Mouse (Mus musculus): ENCODE measurements around the gene Cbfa2t2. TPM values are rescaled to one million over a fixed set of nuclear protein-coding genes. Genes with fewer than 3 reads are reported as not detected.
A peak's percentile ranks its signal among the peaks of the same experiment; 100 is the strongest.

The Cbfa2t2 gene
- polyA plus RNA-seq, 1 experiment: 7.5 TPM

GRCm38 (mm10) chr2:154551927-154552326 is 115.6 kb downstream of the Cbfa2t2 start:
- Histone ChIP-seq H3K4me2 (ENCODE audit: low read depth) (no peak overlapping the region), H3ac (ENCODE audit: control insufficient read depth, insufficient read length) (no peak overlapping the region), H3K79me2 (ENCODE audit: control insufficient read depth, insufficient read depth) (no peaks in the 10 kb centered on the region), H3K27me3 (ENCODE audit: control insufficient read depth, insufficient read depth, insufficient read length) (no peaks in the 10 kb centered on the region), H3K4me3 (no peak overlapping the region), H3K36me3 (ENCODE audit: control insufficient read depth, insufficient read depth) (no peaks in the 10 kb centered on the region)
- no peak for TF ChIP-seq MYOD1 (IDR thresholded peaks at IDR 0.05; ENCODE audit: control insufficient read depth in 1 of 3, insufficient read length in 2 of 3, low read depth in 2 of 3)
- no peak for TF ChIP-seq USF1 (IDR thresholded peaks at IDR 0.05; ENCODE audit: low read depth)
- TF ChIP-seq MYOG (IDR thresholded peaks at IDR 0.05; ENCODE audit: control insufficient read depth in 1 of 3, insufficient read depth in 1 of 3, insufficient read length in 2 of 3, low read depth in 2 of 3): no peak
- TF ChIP-seq POLR2A (IDR thresholded peaks at IDR 0.05; ENCODE audit: insufficient read length, low read depth): no peak
- TF ChIP-seq E2F4 (IDR thresholded peaks at IDR 0.05; ENCODE audit: insufficient read depth): no peak
- no peak for TF ChIP-seq REST (IDR thresholded peaks at IDR 0.05; ENCODE audit: insufficient read depth, insufficient read length)
- TF ChIP-seq TCF12 (IDR thresholded peaks at IDR 0.05; ENCODE audit: insufficient read depth, poor library complexity, severe bottlenecking): no peak
- TF ChIP-seq TCF3 (IDR thresholded peaks at IDR 0.05; ENCODE audit: insufficient read length, low read depth): no peak
- TF ChIP-seq MAX (IDR thresholded peaks at IDR 0.05; ENCODE audit: low read depth): no peak
- no peak for TF ChIP-seq POLR2AphosphoS2 (IDR thresholded peaks at IDR 0.05; ENCODE audit: insufficient read length, low read depth)
- TF ChIP-seq SRF (IDR thresholded peaks at IDR 0.05; ENCODE audit: control insufficient read depth, insufficient read length, low read depth): no peak
- TF ChIP-seq CEBPB (IDR thresholded peaks at IDR 0.05; ENCODE audit: insufficient read depth, poor library complexity, severe bottlenecking): no peak

- H3ac ChIP-seq (ENCODE audit: control insufficient read depth, insufficient read length): no peak overlapping the region
- TF ChIP-seq POLR2AphosphoS2 (IDR thresholded peaks at IDR 0.05; ENCODE audit: insufficient read length, low read depth) (peak; percentile 8), SRF (IDR thresholded peaks at IDR 0.05; ENCODE audit: control insufficient read depth, insufficient read length, low read depth) (no peak)
- no peak overlapping the region for H3K4me2 ChIP-seq (ENCODE audit: low read depth)
- H3K36me3 ChIP-seq (ENCODE audit: control insufficient read depth, insufficient read depth): no peaks in the 10 kb centered on the region
- H3K79me2 ChIP-seq (ENCODE audit: control insufficient read depth, insufficient read depth): no peaks in the 10 kb centered on the region
- no peaks in the 10 kb centered on the region for H3K27me3 ChIP-seq (ENCODE audit: control insufficient read depth, insufficient read depth, insufficient read length)
- H3K4me3 ChIP-seq: no peak overlapping the region
These were observed 116.2 kb downstream of the Cbfa2t2 start for GRCm38 (mm10) chr2:154552424-154552907.

- H3K4me3 ChIP-seq: no peak overlapping the region
- no peaks in the 10 kb centered on the region for H3K27me3 ChIP-seq (ENCODE audit: control insufficient read depth, insufficient read depth, insufficient read length)
- H3ac ChIP-seq (ENCODE audit: control insufficient read depth, insufficient read length): no peak overlapping the region
- H3K36me3 ChIP-seq (ENCODE audit: control insufficient read depth, insufficient read depth): no peaks in the 10 kb centered on the region
- no peak overlapping the region for H3K4me2 ChIP-seq (ENCODE audit: low read depth)
- peak in 2 of 3 experiments; percentile 8 to 44 for TF ChIP-seq MYOD1 (IDR thresholded peaks at IDR 0.05; ENCODE audit: control insufficient read depth in 1 of 3, insufficient read length in 2 of 3, low read depth in 2 of 3)
- no peak for TF ChIP-seq MAX (IDR thresholded peaks at IDR 0.05; ENCODE audit: low read depth)
- no peaks in the 10 kb centered on the region for H3K79me2 ChIP-seq (ENCODE audit: control insufficient read depth, insufficient read depth)
These were observed 119.0 kb downstream of the Cbfa2t2 start for GRCm38 (mm10) chr2:154555235-154555634.

- Histone ChIP-seq H3ac (ENCODE audit: control insufficient read depth, insufficient read length) (no peak overlapping the region), H3K4me2 (ENCODE audit: low read depth) (no peak overlapping the region), H3K27me3 (ENCODE audit: control insufficient read depth, insufficient read depth, insufficient read length) (no peaks in the 10 kb centered on the region), H3K4me3 (no peak overlapping the region), H3K79me2 (ENCODE audit: control insufficient read depth, insufficient read depth) (no peaks in the 10 kb centered on the region), H3K36me3 (ENCODE audit: control insufficient read depth, insufficient read depth) (no peaks in the 10 kb centered on the region)
- TF ChIP-seq MYOD1 (IDR thresholded peaks at IDR 0.05; ENCODE audit: control insufficient read depth in 1 of 3, insufficient read length in 2 of 3, low read depth in 2 of 3) (no peak), TCF12 (IDR thresholded peaks at IDR 0.05; ENCODE audit: insufficient read depth, poor library complexity, severe bottlenecking) (no peak), POLR2A (IDR thresholded peaks at IDR 0.05; ENCODE audit: insufficient read length, low read depth) (no peak), MYOG (IDR thresholded peaks at IDR 0.05; ENCODE audit: control insufficient read depth in 1 of 3, insufficient read depth in 1 of 3, insufficient read length in 2 of 3, low read depth in 2 of 3) (no peak), CEBPB (IDR thresholded peaks at IDR 0.05; ENCODE audit: insufficient read depth, poor library complexity, severe bottlenecking) (no peak), USF1 (IDR thresholded peaks at IDR 0.05; ENCODE audit: low read depth) (no peak), E2F4 (IDR thresholded peaks at IDR 0.05; ENCODE audit: insufficient read depth) (no peak), POLR2AphosphoS2 (IDR thresholded peaks at IDR 0.05; ENCODE audit: insufficient read length, low read depth) (no peak), SRF (IDR thresholded peaks at IDR 0.05; ENCODE audit: control insufficient read depth, insufficient read length, low read depth) (no peak), TCF3 (IDR thresholded peaks at IDR 0.05; ENCODE audit: insufficient read length, low read depth) (no peak), MAX (IDR thresholded peaks at IDR 0.05; ENCODE audit: low read depth) (no peak), REST (IDR thresholded peaks at IDR 0.05; ENCODE audit: insufficient read depth, insufficient read length) (no peak)
These were observed 121.0 kb downstream of the Cbfa2t2 start for GRCm38 (mm10) chr2:154557184-154557832.

- H3K4me2 ChIP-seq (ENCODE audit: low read depth): no peak within 1 kb of the TSS
- TF ChIP-seq USF1 (IDR thresholded peaks at IDR 0.05; ENCODE audit: low read depth) (no peak), TCF12 (IDR thresholded peaks at IDR 0.05; ENCODE audit: insufficient read depth, poor library complexity, severe bottlenecking) (no peak), POLR2AphosphoS2 (IDR thresholded peaks at IDR 0.05; ENCODE audit: insufficient read length, low read depth) (no peak), E2F4 (IDR thresholded peaks at IDR 0.05; ENCODE audit: insufficient read depth) (no peak), REST (IDR thresholded peaks at IDR 0.05; ENCODE audit: insufficient read depth, insufficient read length) (no peak), MYOG (IDR thresholded peaks at IDR 0.05; ENCODE audit: control insufficient read depth in 1 of 3, insufficient read depth in 1 of 3, insufficient read length in 2 of 3, low read depth in 2 of 3) (no peak), MYOD1 (IDR thresholded peaks at IDR 0.05; ENCODE audit: control insufficient read depth in 1 of 3, insufficient read length in 2 of 3, low read depth in 2 of 3) (no peak), POLR2A (IDR thresholded peaks at IDR 0.05; ENCODE audit: insufficient read length, low read depth) (no peak), TCF3 (IDR thresholded peaks at IDR 0.05; ENCODE audit: insufficient read length, low read depth) (no peak), SRF (IDR thresholded peaks at IDR 0.05; ENCODE audit: control insufficient read depth, insufficient read length, low read depth) (no peak), MAX (IDR thresholded peaks at IDR 0.05; ENCODE audit: low read depth) (no peak)
- no peaks in the 10 kb centered on the region for H3K79me2 ChIP-seq (ENCODE audit: control insufficient read depth, insufficient read depth)
- peaks cover 5% of the 10 kb centered on the region for H3K36me3 ChIP-seq (ENCODE audit: control insufficient read depth, insufficient read depth)
- H3K27me3 ChIP-seq (ENCODE audit: control insufficient read depth, insufficient read depth, insufficient read length): no peaks in the 10 kb centered on the region
- H3K4me3 ChIP-seq: no peak within 1 kb of the TSS
- no peak within 1 kb of the TSS for H3ac ChIP-seq (ENCODE audit: control insufficient read depth, insufficient read length)
These were observed 122.2 kb downstream of the Cbfa2t2 start, which contains the start of gene Necab3 for GRCm38 (mm10) chr2:154558264-154559039. Gene Necab3 (minus strand): TSS chr2:154558890.

Measured in myocyte (in vitro differentiated cells).